Mouse (Mus musculus) heart, embryonic 10.5 days (tissue): Measurements from ENCODE around the gene Siah1a. TPM values are rescaled to one million over a fixed set of nuclear protein-coding genes. Genes with fewer than 3 reads are reported as not detected.

ENCODE experiments used
- DNase-seq: peaks from one replicate; pipeline ENCODE4 v3.0.0-alpha.2; 2017; ENCODE audit warnings: low spot score
- H3K27ac ChIP-seq: fragments of 300-500 bp; sonication (generic); 2 replicates; pipeline ENCODE4 v1.5.1; 2016; ENCODE audit warnings: mild to moderate bottlenecking
- H3K27me3 ChIP-seq: fragments of 300-500 bp; sonication (generic); 2 replicates; pipeline ENCODE4 v1.6.1; 2016; ENCODE audit warnings: mild to moderate bottlenecking; ENCODE audit not compliant: poor library complexity, insufficient read depth, severe bottlenecking
- H3K36me3 ChIP-seq: fragments of 300-500 bp; sonication (generic); 2 replicates; pipeline ENCODE4 v1.6.1; 2016; ENCODE audit warnings: mild to moderate bottlenecking, moderate library complexity
- H3K4me1 ChIP-seq: fragments of 300-500 bp; sonication (generic); 2 replicates; pipeline ENCODE4 v1.6.1; 2016; ENCODE audit warnings: mild to moderate bottlenecking
- H3K4me3 ChIP-seq: fragments of 300-500 bp; sonication (generic); 2 replicates; pipeline ENCODE4 v1.5.1; 2016; ENCODE audit warnings: mild to moderate bottlenecking, moderate library complexity
- H3K9me3 ChIP-seq: fragments of 300-500 bp; sonication (generic); 2 replicates; pipeline ENCODE4 v1.6.1; 2016; ENCODE audit warnings: mild to moderate bottlenecking, moderate library complexity
- WGBS: fragments of 180-500 bp; shearing (Covaris S2); methylation state at CpG from one replicate; pipeline ENCODE4 v1.1.7; 2016; 5-methylcytosine and 5-hydroxymethylcytosine counted together
- polyA plus RNA-seq: library from polyadenylated mRNA; unstranded; fragments of >200 nt; fragmentation: Nextera tagmentation; extraction: Ambion mirVana; gene quantifications from 2 replicates; pipeline ENCODE4 v1.2.1, GENCODE M21; 2016

The Siah1a gene
- polyA plus RNA-seq, 1 experiment from 2014 or later: 39.9 TPM

DNA sequence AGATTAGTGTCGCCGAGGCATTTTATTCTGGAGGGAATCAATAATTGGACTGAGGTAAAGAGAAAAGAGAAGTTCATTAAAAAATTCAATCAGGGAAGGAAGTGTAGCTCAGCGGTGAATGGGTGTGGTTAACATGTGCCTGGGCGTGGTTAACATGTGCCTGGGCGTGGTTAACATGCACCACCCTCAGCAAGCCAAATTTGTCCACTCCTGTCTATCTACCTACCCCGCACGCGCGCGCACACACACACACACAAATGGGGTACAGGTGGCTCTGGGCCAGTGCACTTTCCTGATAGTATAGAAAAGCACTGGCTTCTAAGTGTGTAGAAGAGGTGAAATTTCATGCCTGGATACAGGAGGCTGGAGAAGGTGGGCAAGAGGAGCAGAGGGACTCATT, 19.4 kb upstream of the Siah1a start:
- Histone ChIP-seq H3K4me3 (no peak overlapping the region), H3K27ac (no peak overlapping the region), H3K36me3 (no peaks in the 10 kb centered on the region), H3K9me3 (no peaks in the 10 kb centered on the region), H3K27me3 (no peaks in the 10 kb centered on the region), H3K4me1 (no peaks in the 10 kb centered on the region; the same call in 1 of the 2 replicates)
- no peak for DNase-seq
- WGBS: 81% methylated on average over 10 of the region's 10 CpGs

DNA sequence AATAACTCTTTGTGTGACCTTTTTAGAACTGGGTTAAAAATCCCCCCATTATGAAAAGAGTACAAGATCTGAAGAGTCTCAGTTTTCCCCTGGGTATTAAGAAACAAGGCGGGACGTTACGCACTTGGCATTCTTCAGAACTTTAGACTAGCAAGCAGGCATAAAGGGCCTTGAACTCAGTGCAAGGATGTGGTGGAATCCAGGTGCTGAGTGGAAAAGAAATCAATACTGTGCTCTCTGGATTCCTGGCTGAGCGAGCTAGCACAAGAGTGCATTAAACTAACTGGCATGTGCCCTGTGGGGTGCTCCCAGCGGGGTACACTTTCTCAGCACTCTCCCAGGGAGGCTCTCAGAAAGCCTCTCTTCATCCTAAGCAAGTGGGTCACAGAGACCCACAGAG, 17.1 kb upstream of the Siah1a start:
- Histone ChIP-seq H3K36me3 (no peaks in the 10 kb centered on the region), H3K27ac (no peak overlapping the region), H3K27me3 (no peaks in the 10 kb centered on the region), H3K9me3 (no peaks in the 10 kb centered on the region), H3K4me3 (no peak overlapping the region), H3K4me1 (no peaks in the 10 kb centered on the region; the same call in 1 of the 2 replicates)
- DNase-seq: no peak
- WGBS: 64% methylated on average over 5 of the region's 5 CpGs

DNA sequence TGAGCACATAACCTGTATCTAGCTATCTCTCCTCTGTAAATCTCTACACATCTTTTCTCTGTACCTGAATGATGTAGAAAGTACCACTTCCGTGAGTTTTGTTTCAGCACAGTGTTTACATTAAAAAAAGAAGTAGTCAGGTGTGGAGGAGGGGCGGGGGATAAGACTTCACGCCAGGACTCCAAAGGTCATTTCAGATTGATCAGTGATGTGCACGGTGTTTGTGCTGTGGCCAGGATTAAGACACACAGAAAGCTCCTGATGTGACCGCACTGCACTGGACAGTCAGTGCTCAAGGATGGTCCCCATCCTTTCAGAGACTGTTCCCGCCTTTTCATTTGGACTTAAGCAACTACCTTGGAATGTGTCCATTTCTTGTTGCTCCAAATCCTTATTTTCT, 15.0 kb upstream of the Siah1a start:
- H3K27me3 ChIP-seq: 0 out of 2 replicates have a peak, but pooled peaks cover 3% of the 10 kb centered on the region
- no peak for DNase-seq
- H3K4me1 ChIP-seq: peaks cover 5% of the 10 kb centered on the region; the same call in 1 of the 2 replicates
- H3K9me3 ChIP-seq: no peaks in the 10 kb centered on the region
- 84% methylated on average over 6 of the region's 6 CpGs for WGBS
- H3K27ac ChIP-seq: no peak overlapping the region
- no peaks in the 10 kb centered on the region for H3K36me3 ChIP-seq
- no peak overlapping the region for H3K4me3 ChIP-seq

DNA sequence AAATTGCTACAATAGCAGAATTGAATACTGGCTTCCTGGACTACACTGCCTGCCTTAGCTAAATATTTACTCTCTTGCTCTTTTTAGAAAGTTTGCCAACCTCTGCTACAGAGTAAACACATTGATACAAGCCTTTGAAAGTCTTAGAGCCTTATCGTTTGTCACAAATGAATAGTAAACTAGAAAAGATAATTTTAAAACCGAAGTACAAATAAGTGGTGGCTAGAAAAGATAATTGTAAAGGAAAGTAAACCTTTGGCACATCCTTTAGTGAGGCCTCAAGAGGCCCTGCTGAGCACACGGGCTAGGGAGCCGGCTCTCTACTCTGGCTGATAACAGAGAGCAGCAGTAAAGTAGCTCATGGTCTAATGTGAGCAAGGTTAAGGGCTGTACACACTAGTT, 13.4 kb upstream of the Siah1a start:
- Histone ChIP-seq H3K4me1 (peaks cover 5% of the 10 kb centered on the region; the same call in 1 of the 2 replicates), H3K9me3 (no peaks in the 10 kb centered on the region), H3K27me3 (0 out of 2 replicates have a peak, but pooled peaks cover 3% of the 10 kb centered on the region), H3K27ac (no peak overlapping the region), H3K4me3 (no peak overlapping the region), H3K36me3 (no peaks in the 10 kb centered on the region)
- WGBS: 32% methylated on average over 4 of the region's 4 CpGs
- DNase-seq: no peak

DNA sequence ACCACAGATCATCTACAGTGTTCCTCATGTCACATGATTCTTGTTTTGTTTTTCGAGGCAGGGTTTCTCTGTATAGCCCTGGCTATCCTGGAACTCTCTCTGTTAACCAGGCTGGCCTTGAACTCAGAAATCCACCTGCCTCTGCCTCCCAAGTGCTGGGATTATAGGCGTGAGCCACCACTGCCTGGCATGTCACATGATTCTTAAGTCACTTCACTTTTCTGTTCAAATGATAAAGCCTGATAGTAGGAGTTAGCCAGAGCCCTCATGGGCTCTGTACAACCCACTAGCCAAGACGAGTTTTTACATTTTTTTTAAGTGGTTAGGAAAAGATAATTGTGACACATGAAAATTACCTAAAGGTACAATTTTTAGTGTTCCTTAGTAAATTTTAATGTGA, 12.9 kb upstream of the Siah1a start:
- WGBS: 69% methylated on average over 3 of the region's 3 CpGs
- DNase-seq: no peak
- Histone ChIP-seq H3K4me1 (peaks cover 5% of the 10 kb centered on the region; the same call in 1 of the 2 replicates), H3K36me3 (no peaks in the 10 kb centered on the region), H3K4me3 (no peak overlapping the region), H3K9me3 (no peaks in the 10 kb centered on the region), H3K27me3 (0 out of 2 replicates have a peak, but pooled peaks cover 3% of the 10 kb centered on the region), H3K27ac (no peak overlapping the region)

DNA sequence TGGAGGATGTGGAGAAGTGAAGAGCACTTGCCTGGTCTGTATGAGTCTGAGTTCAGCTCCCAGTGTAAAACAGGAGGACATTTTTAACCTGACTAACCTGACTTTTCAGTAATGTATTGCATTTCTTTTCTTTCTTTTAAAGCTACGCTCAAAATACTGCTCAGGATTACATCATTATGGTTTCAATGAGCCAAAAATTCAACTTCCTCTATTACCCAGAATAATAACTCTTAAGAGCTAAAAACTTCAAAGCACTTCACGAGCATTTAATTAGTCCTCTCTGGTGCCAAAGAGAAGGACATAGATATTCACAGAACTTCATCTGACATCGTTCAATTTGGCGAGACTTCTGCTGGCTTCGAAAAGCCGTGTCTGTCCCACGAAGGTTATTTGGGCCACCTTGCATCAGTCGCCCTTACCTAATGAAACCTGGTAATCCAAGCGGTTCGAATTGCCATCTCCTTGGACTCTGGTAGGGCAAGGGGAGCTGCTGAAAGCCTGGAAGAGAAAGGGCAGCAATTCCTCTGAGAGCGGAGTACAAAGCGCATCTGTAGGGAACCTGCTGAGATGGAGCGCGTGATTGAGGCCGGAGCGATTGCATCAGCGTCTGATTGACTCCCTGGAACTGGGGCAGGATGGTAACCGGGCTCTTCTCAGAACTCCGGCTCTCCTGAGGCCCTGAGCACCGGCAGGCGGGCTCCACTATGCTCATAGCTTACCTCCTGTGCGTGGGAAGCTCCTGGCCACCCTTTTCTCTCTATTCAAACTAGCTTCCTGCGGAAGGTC, 11.4 kb upstream of the Siah1a start:
- H3K4me3 ChIP-seq: peak overlapping the region; percentile 27; the same call in 1 of the 2 replicates
- WGBS: 29% methylated on average over 23 of the region's 23 CpGs
- DNase-seq: no peak
- no peaks in the 10 kb centered on the region for H3K36me3 ChIP-seq
- no peaks in the 10 kb centered on the region for H3K9me3 ChIP-seq
- no peak overlapping the region for H3K27ac ChIP-seq
- H3K27me3 ChIP-seq: 0 out of 2 replicates have a peak, but pooled peaks cover 3% of the 10 kb centered on the region
- peaks cover 5% of the 10 kb centered on the region; the same call in 1 of the 2 replicates for H3K4me1 ChIP-seq

DNA sequence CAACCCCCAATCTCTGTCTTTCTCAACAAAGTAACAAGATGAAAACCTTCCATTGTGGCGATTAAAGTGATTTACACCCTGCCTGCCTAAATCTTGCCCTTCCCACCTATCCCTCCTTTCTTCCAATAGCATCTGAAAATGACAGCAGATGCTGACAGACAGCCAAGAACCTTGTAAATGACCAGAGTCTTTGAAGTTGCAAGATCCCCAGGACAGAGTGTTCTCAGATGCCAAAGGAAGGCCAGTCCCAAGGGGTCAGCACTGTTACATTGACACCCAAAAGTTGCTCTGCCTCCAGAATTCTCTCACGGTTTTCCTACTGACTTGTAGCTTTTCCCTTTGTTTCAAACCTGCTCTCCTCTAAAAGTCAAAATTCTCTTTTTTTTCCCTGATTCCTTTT, 4.1 kb upstream of the Siah1a start:
- no peak for DNase-seq
- Histone ChIP-seq H3K27ac (no peak overlapping the region), H3K36me3 (no peaks in the 10 kb centered on the region), H3K9me3 (no peaks in the 10 kb centered on the region), H3K27me3 (no peaks in the 10 kb centered on the region), H3K4me1 (peaks cover 7% of the 10 kb centered on the region; the same call in 1 of the 2 replicates), H3K4me3 (no peak overlapping the region)
- WGBS: 32% methylated on average over 2 of the region's 2 CpGs

DNA sequence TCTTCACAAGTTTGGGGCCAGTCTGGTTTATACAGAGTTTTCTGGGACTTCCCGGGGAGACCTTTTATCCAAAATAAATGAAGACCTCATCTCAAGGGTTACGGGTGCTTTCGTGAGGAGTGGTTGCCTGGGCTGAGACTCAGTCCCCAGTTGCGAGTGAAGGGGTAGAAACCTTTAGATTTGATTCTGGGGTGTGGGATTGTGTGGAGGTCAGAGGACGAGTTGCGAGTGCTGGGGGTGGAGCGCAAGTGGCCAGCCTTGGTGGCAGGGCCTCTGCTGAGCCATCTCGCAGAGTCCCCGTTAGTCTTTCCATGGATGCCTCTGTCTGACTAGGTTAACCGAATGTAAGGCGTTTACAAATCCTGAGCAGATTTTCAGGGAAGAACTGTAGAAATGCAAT, 777 bp upstream of the Siah1a start:
- H3K9me3 ChIP-seq: no peaks in the 10 kb centered on the region
- H3K4me1 ChIP-seq: peaks cover 18% of the 10 kb centered on the region
- H3K36me3 ChIP-seq: no peaks in the 10 kb centered on the region
- H3K27ac ChIP-seq: peak overlapping the region; percentile 100
- peak overlapping the region; percentile 97 for H3K4me3 ChIP-seq
- WGBS: 3% methylated on average over 11 of the region's 11 CpGs
- no peak for DNase-seq
- no peaks in the 10 kb centered on the region for H3K27me3 ChIP-seq

DNA sequence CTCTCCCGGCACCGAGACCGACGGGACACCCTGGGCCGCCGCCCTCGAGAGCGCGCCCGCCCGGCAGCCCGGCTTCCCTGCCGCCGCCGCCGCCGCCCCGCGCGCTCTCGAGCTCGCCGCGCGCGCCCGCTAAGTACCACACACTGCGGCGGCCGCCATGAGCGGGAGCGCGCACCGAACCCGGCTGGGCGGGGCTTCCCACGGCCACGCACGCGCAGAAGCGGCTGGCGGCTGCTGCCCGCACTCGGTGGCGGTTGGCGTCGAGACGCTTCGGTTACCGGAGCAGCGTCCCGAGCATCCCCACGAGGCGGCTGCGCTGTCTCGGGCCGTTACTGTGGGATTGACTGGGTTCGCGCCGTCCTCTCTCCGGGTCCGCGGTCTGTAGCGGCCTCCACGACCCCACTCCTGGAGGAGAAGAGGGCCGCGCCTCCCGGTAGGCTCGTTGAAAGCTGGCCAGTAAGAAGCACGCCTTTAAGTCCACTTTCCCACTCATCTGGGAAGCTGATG, 254 bp upstream of the Siah1a start:
- WGBS: 2% methylated on average over 65 of the region's 70 CpGs
- Histone ChIP-seq H3K4me3 (peak overlapping the region; percentile 97), H3K27ac (peak overlapping the region; percentile 100), H3K36me3 (no peaks in the 10 kb centered on the region), H3K9me3 (no peaks in the 10 kb centered on the region), H3K27me3 (no peaks in the 10 kb centered on the region), H3K4me1 (peaks cover 20% of the 10 kb centered on the region)
- DNase-seq: peak; percentile 89

DNA sequence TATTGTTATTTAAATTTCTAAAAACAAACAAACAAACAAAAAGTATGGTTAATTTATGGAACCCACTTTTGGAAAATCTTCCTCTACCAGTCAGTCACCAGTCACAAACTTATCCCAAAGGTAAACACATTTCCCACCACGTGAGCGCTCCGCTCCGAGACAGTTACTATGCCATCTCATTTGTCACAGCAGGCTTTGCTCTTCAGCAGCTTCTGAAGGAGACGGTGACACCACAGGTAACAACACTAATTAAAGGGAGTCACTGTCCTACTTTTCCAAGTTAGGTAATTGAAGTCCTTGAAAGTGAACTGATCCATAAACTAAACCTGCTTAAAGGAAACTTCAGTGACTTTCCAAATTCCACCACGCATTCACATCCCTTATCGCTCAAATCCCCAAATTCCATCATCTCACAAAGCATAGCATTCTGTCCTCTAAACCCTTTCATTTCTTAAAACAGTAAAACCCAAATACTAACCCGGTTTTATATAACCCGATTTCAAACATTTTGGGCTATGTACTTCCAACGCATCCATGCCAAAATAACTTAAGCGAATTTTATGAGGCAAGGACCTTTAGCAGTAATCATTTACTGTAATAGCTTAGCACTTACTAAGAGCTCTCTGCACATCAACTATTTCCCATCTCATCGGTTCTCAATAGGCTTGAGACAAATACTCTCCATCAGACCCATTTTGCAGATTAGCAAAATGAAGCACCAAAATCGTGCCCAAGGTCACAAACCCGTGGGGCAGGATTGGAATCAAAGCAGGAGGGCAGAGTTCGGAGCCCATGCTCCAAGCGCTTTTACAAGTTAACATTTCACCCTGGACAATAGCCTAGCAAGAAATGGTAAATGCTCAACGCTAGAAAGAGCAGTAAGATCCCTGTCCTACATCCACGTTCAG, 1.2 kb downstream of the Siah1a start:
- Histone ChIP-seq H3K27ac (peak overlapping the region; percentile 100), H3K4me1 (peaks cover 20% of the 10 kb centered on the region), H3K36me3 (no peaks in the 10 kb centered on the region), H3K4me3 (peak overlapping the region; percentile 97), H3K9me3 (no peaks in the 10 kb centered on the region), H3K27me3 (no peaks in the 10 kb centered on the region)
- no peak for DNase-seq
- 3% methylated on average over 18 of the region's 18 CpGs for whole genome bisulfite sequencing

DNA sequence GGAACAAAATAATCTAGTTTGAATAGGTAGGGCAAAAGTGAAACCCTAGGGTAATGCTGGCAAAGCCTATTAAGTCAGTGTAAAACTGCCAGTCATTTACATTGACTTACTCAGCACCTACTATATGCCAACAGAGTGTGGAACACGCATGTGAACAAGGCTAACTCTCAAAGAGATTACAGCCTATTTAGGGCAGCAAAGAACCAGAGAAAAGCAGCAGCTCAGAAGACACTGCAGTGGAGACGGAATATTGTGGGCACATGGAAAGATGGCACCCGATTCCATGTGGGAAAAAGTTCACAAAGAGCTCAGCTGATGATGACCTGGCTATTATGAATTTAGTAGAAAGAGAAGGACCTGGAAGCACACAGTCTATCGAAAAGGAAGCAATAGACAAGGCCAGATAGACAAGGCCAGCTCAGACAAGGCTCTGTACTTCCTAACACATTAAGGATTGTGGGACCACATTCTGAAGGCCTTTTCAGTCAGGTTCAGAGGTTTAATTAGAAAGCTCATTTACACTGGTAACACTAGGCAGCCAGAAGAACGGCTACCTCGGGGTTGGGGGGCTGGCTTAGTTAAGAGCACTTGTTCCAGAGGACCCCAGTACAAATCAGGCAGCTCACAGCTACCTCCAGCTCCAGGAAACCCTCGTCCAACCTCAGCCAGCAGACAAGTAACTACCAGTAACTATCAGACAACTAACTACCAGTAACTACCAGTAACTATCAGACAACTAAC, 3.0 kb downstream of the Siah1a start:
- H3K27ac ChIP-seq: no peak overlapping the region
- H3K4me3 ChIP-seq: no peak overlapping the region
- H3K9me3 ChIP-seq: no peaks in the 10 kb centered on the region
- no peaks in the 10 kb centered on the region for H3K27me3 ChIP-seq
- H3K4me1 ChIP-seq: peaks cover 25% of the 10 kb centered on the region
- 68% methylated on average over 7 of the region's 7 CpGs for WGBS
- no peak for DNase-seq
- H3K36me3 ChIP-seq: no peaks in the 10 kb centered on the region

DNA sequence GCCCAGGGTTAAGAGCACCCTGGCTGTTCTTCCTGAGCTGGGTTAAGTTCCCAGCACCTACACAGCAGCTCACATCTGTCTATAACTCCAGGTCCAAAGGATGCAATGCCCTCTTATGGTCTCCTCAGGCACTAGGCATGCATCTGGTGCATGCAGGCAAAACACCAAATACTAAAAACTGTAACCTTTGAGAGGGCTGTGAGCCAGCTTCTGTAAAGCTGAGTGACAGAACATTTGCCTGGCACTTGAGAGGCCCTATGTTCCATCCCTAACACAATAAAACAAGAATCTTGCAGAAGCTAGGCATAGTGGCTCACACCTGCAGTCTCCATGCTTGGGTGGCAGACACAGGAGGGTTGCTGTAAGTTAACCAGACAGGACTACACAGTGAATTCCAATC, 4.1 kb downstream of the Siah1a start:
- Histone ChIP-seq H3K4me1 (peaks cover 22% of the 10 kb centered on the region), H3K4me3 (no peak overlapping the region), H3K27me3 (no peaks in the 10 kb centered on the region), H3K36me3 (no peaks in the 10 kb centered on the region), H3K27ac (no peak overlapping the region), H3K9me3 (no peaks in the 10 kb centered on the region)
- DNase-seq: no peak
